Mouse (Mus musculus): ENCODE measurements around the gene Maz.

DNA sequence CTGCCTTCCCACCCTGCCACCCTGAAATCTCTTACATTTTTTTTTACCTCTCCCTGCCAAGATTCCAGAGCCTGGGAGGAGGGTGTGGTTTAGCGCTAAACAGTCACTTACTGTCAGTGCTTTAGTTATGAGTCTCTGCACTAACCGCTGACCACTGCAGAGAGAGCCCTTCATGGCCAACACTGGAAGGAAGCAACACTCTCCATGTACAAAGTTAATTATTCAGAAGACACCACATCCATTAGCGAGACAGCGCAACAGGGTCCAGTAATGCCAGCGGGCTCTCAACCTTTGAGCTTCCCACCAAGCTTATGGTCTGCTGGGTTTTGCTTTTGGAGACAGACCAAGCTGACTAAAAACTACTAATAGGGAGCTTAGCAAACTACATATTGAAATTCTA lies 49.4 kb upstream of the Maz start:
- no peak for TF ChIP-seq CTCF (conservative IDR thresholded peaks at IDR 0.05; ENCODE audit: low read length)
- no peak for TF ChIP-seq POU5F1 (IDR thresholded peaks at IDR 0.05; ENCODE audit: borderline replicate concordance, low read length)

All from E14TG2a.4 (cell line).